Mouse (Mus musculus) urinary bladder, postnatal 36 days (tissue): ENCODE results near the gene Espnl.
A peak's percentile ranks its signal among the peaks of the same experiment; 100 is the strongest.

Experiments
- DNase-seq, 2 experiments: peaks; one replicate each; pipeline ENCODE4 v3.0.0; 2022; ENCODE audit warnings: low spot score in 2 of 2, mixed read lengths in 1 of 2

Gene Espnl

GRCm38 (mm10) chr1:91380453-91381090 lies 58.7 kb downstream of the Espnl start:
- peak; percentile 49 to 62 for DNase-seq

- DNase-seq = no peak
Measured at GRCm38 (mm10) chr1:91381091-91381471, 59.2 kb downstream of the Espnl start.

GRCm38 (mm10) chr1:91390369-91390768 lies 68.5 kb downstream of the Espnl start:
- DNase-seq = no peak

GRCm38 (mm10) chr1:91397927-91398259 lies 76.0 kb downstream of the Espnl start:
- DNase-seq = peak in 1 of 2 experiments; percentile 13
